Mouse (Mus musculus): ENCODE results near the gene Gm5916.

- TF ChIP-seq POLR2A (IDR thresholded peaks at IDR 0.05; ENCODE audit: borderline replicate concordance, low read depth, low read length) (no peak), CTCF (IDR thresholded peaks at IDR 0.05; ENCODE audit: low read depth, low read length) (no peak)
Measured at GRCm38 (mm10) chr9:36128679-36129078, at the start of gene Gm5916.
